Mouse (Mus musculus) midbrain, embryonic 16.5 days (tissue): ENCODE results near the gene Gatd1. TPM values are rescaled to one million over a fixed set of nuclear protein-coding genes. Genes with fewer than 3 reads are reported as not detected.

Source experiments
- ATAC-seq: fragments of 200-750 bp; cut with Nextera tagmentation; 2 replicates; pipeline ENCODE4 v1.8.0; 2017; ENCODE audit warnings: moderate TSS enrichment
- H3K27ac ChIP-seq: fragments of 300-500 bp; sonication (generic); 2 replicates; pipeline ENCODE4 v1.5.1; 2014; ENCODE audit warnings: mild to moderate bottlenecking, low read length, mixed read lengths
- H3K27me3 ChIP-seq: fragments of 300-500 bp; sonication (generic); 2 replicates; pipeline ENCODE4 v1.6.1; 2014; ENCODE audit warnings: low read depth, low read length, mixed read lengths; ENCODE audit not compliant: control insufficient read depth, insufficient read depth
- H3K36me3 ChIP-seq: fragments of 300-500 bp; sonication (generic); 2 replicates; pipeline ENCODE4 v1.6.1; 2014; ENCODE audit warnings: mild to moderate bottlenecking, low read length, moderate library complexity, mixed read lengths; ENCODE audit not compliant: control insufficient read depth, insufficient read depth
- H3K4me1 ChIP-seq: fragments of 300-500 bp; sonication (generic); 2 replicates; pipeline ENCODE4 v1.6.1; 2014; ENCODE audit warnings: mild to moderate bottlenecking, low read length, mixed read lengths; ENCODE audit not compliant: control insufficient read depth, insufficient read depth
- H3K4me2 ChIP-seq: fragments of 300-500 bp; sonication (generic); 2 replicates; pipeline ENCODE4 v1.6.1; 2014; ENCODE audit warnings: mild to moderate bottlenecking, low read length, mixed read lengths
- H3K4me3 ChIP-seq: fragments of 300-500 bp; sonication (generic); 2 replicates; pipeline ENCODE4 v1.5.1; 2014; ENCODE audit warnings: low read depth, mild to moderate bottlenecking, low read length, moderate library complexity, mixed read lengths
- H3K9ac ChIP-seq: fragments of 300-500 bp; sonication (generic); 2 replicates; pipeline ENCODE4 v1.6.1; 2014; ENCODE audit warnings: low read depth, low read length, mixed read lengths
- H3K9me3 ChIP-seq: fragments of 300-500 bp; sonication (generic); replicated peaks from 2 replicates; pipeline ENCODE4 v1.6.1; 2014; ENCODE audit warnings: mild to moderate bottlenecking, low read length, mixed read lengths; ENCODE audit not compliant: control insufficient read depth, poor library complexity, severe bottlenecking
- WGBS: fragments of 180-500 bp; shearing (Covaris S2); extraction: QIAGEN DNeasy Blood & Tissue Kit; methylation state at CpG from one replicate; pipeline ENCODE4 v1.1.7; 2014; 5-methylcytosine and 5-hydroxymethylcytosine counted together
- polyA plus RNA-seq: library from polyadenylated mRNA; unstranded; fragments of >200 nt; fragmentation: Nextera tagmentation; extraction: Ambion mirVana; gene quantifications from 2 replicates; pipeline ENCODE4 v1.2.1, GENCODE M21; 2015

Gatd1 gene
- polyA plus RNA-seq, 1 experiment from 2014 or later, result 54.9 TPM

- 85% methylated on average over 9 of the region's 9 CpGs for WGBS
- Histone ChIP-seq H3K36me3 (no peaks in the 10 kb centered on the region), H3K9ac (no peak overlapping the region), H3K4me3 (no peak overlapping the region), H3K9me3 (no peaks in the 10 kb centered on the region), H3K27ac (no peak overlapping the region), H3K4me1 (no peaks in the 10 kb centered on the region), H3K4me2 (no peak overlapping the region), H3K27me3 (no peaks in the 10 kb centered on the region; the same call in 1 of the 2 replicates)
- no peak for ATAC-seq
Observed at GRCm38 (mm10) chr7:141420030-141420702, 6.2 kb upstream of the Gatd1 start.

- Histone ChIP-seq H3K27me3 (no peaks in the 10 kb centered on the region; the same call in 1 of the 2 replicates), H3K9me3 (no peaks in the 10 kb centered on the region), H3K9ac (no peak overlapping the region), H3K4me1 (peaks cover 2% of the 10 kb centered on the region; the same call in 1 of the 2 replicates), H3K36me3 (no peaks in the 10 kb centered on the region), H3K4me3 (no peak overlapping the region), H3K27ac (no peak overlapping the region), H3K4me2 (no peak overlapping the region)
- ATAC-seq, result no peak
- WGBS, result 80% methylated on average over 7 of the region's 7 CpGs
Observed at GRCm38 (mm10) chr7:141418970-141419369, 5.0 kb upstream of the Gatd1 start.

GRCm38 (mm10) chr7:141417731-141418681, 4.1 kb upstream of the Gatd1 start:
- Histone ChIP-seq H3K9ac (no peak overlapping the region), H3K4me1 (peaks cover 5% of the 10 kb centered on the region), H3K9me3 (no peaks in the 10 kb centered on the region), H3K27me3 (no peaks in the 10 kb centered on the region; the same call in 1 of the 2 replicates), H3K27ac (no peak overlapping the region), H3K4me2 (no peak overlapping the region), H3K36me3 (no peaks in the 10 kb centered on the region), H3K4me3 (no peak overlapping the region)
- ATAC-seq, result no peak
- 70% methylated on average over 8 of the region's 8 CpGs for WGBS

GRCm38 (mm10) chr7:141416144-141416841, 2.4 kb upstream of the Gatd1 start:
- Histone ChIP-seq H3K27me3 (no peaks in the 10 kb centered on the region), H3K4me2 (no peak overlapping the region), H3K27ac (no peak overlapping the region), H3K4me1 (peaks cover 8% of the 10 kb centered on the region), H3K9me3 (no peaks in the 10 kb centered on the region), H3K9ac (no peak overlapping the region), H3K36me3 (no peaks in the 10 kb centered on the region), H3K4me3 (no peak overlapping the region)
- ATAC-seq, result no peak
- WGBS, result 78% methylated on average over 6 of the region's 6 CpGs

GRCm38 (mm10) chr7:141413331-141413730, 605 bp downstream of the Gatd1 start:
- ATAC-seq, result peak; percentile 40
- peak overlapping the region; percentile 90 for H3K9ac ChIP-seq
- H3K9me3 ChIP-seq, result no peaks in the 10 kb centered on the region
- peak overlapping the region; percentile 65 for H3K4me2 ChIP-seq
- peaks cover 8% of the 10 kb centered on the region for H3K4me1 ChIP-seq
- H3K36me3 ChIP-seq, result 0 out of 2 replicates have a peak, but pooled peaks cover 4% of the 10 kb centered on the region
- H3K27ac ChIP-seq, result peak overlapping the region; percentile 90
- H3K27me3 ChIP-seq, result no peaks in the 10 kb centered on the region
- 3% methylated on average over 16 of the region's 16 CpGs for WGBS
- peak overlapping the region; percentile 69 for H3K4me3 ChIP-seq

GRCm38 (mm10) chr7:141411667-141412066, 2.3 kb downstream of the Gatd1 start:
- Histone ChIP-seq H3K4me3 (no peak overlapping the region), H3K36me3 (peaks cover 4% of the 10 kb centered on the region; the same call in 1 of the 2 replicates), H3K27me3 (no peaks in the 10 kb centered on the region), H3K4me1 (peaks cover 8% of the 10 kb centered on the region), H3K9ac (no peak overlapping the region), H3K9me3 (no peaks in the 10 kb centered on the region), H3K4me2 (no peak overlapping the region), H3K27ac (no peak overlapping the region)
- WGBS, result 95% methylated on average over 1 of the region's 1 CpGs
- no peak for ATAC-seq

GRCm38 (mm10) chr7:141410631-141411030, 3.3 kb downstream of the Gatd1 start:
- Histone ChIP-seq H3K4me1 (peaks cover 8% of the 10 kb centered on the region), H3K27me3 (no peaks in the 10 kb centered on the region), H3K36me3 (peaks cover 4% of the 10 kb centered on the region; the same call in 1 of the 2 replicates), H3K9me3 (no peaks in the 10 kb centered on the region), H3K27ac (no peak overlapping the region), H3K4me2 (no peak overlapping the region), H3K9ac (no peak overlapping the region), H3K4me3 (no peak overlapping the region)
- 91% methylated on average over 8 of the region's 8 CpGs for WGBS
- ATAC-seq, result no peak

GRCm38 (mm10) chr7:141408833-141409232, 5.1 kb downstream of the Gatd1 start:
- peaks cover 6% of the 10 kb centered on the region for H3K4me1 ChIP-seq
- no peaks in the 10 kb centered on the region for H3K27me3 ChIP-seq
- H3K9me3 ChIP-seq, result no peaks in the 10 kb centered on the region
- no peak overlapping the region for H3K27ac ChIP-seq
- WGBS, result 6% methylated on average over 11 of the region's 11 CpGs
- no peak overlapping the region; the same call in 1 of the 2 replicates for H3K9ac ChIP-seq
- peaks cover 4% of the 10 kb centered on the region; the same call in 1 of the 2 replicates for H3K36me3 ChIP-seq
- ATAC-seq, result peak; percentile 26; the same call in 1 of the 2 replicates
- H3K4me2 ChIP-seq, result no peak overlapping the region
- no peak overlapping the region for H3K4me3 ChIP-seq
